Mouse (Mus musculus): ENCODE results near the gene Ptprn.

Gene Ptprn

GRCm38 (mm10) chr1:75243411-75243810 is 20.9 kb downstream of the Ptprn start:
- no peak for TF ChIP-seq GATA4 (IDR thresholded peaks at IDR 0.05; ENCODE audit: insufficient replicate concordance, low read length)

- TF ChIP-seq GATA4 (IDR thresholded peaks at IDR 0.05; ENCODE audit: insufficient replicate concordance, low read length), result no peak
Measured at GRCm38 (mm10) chr1:75239591-75239990, 24.7 kb downstream of the Ptprn start.

GRCm38 (mm10) chr1:75236117-75237050 is 27.9 kb downstream of the Ptprn start, which contains the start of gene Dnajb2:
Gene Dnajb2 (plus strand): TSS chr1:75236406.
- TF ChIP-seq GATA4 (IDR thresholded peaks at IDR 0.05; ENCODE audit: insufficient replicate concordance, low read length), result no peak

- TF ChIP-seq GATA4 (IDR thresholded peaks at IDR 0.05; ENCODE audit: insufficient replicate concordance, low read length), result no peak
Measured at GRCm38 (mm10) chr1:75234606-75235005, 29.7 kb downstream of the Ptprn start.

GRCm38 (mm10) chr1:75231664-75232152 is 32.6 kb downstream of the Ptprn start, which contains the start of gene A630095N17Rik:
Gene A630095N17Rik (minus strand): TSS chr1:75232102.
- no peak for TF ChIP-seq GATA4 (IDR thresholded peaks at IDR 0.05; ENCODE audit: insufficient replicate concordance, low read length)

- TF ChIP-seq GATA4 (IDR thresholded peaks at IDR 0.05; ENCODE audit: insufficient replicate concordance, low read length), result no peak
Measured at GRCm38 (mm10) chr1:75231224-75231623, 33.1 kb downstream of the Ptprn start.

GRCm38 (mm10) chr1:75230335-75230994 is 33.8 kb downstream of the Ptprn start:
- no peak for TF ChIP-seq GATA4 (IDR thresholded peaks at IDR 0.05; ENCODE audit: insufficient replicate concordance, low read length)

DNA sequence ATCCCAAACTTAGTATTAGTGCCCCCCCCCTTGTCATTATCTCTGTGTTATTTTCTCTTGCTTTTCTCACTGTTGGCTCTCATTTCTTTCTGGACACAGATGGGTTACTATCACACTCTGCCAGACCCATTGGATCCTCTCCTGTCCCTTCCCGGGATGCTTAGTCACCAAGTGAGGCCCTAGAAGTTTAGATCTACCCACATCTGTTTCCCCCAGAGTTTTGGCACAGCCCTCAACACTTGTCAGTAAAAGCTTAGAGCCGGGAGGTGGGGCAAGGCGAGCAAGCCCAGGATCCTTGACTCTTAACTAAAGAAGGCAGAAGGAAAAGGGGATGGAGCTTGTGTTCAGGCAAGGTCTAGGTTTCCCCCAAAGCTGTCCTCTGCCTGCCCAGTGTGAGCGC is 35.1 kb downstream of the Ptprn start:
- no peak for TF ChIP-seq GATA4 (IDR thresholded peaks at IDR 0.05; ENCODE audit: insufficient replicate concordance, low read length)

DNA sequence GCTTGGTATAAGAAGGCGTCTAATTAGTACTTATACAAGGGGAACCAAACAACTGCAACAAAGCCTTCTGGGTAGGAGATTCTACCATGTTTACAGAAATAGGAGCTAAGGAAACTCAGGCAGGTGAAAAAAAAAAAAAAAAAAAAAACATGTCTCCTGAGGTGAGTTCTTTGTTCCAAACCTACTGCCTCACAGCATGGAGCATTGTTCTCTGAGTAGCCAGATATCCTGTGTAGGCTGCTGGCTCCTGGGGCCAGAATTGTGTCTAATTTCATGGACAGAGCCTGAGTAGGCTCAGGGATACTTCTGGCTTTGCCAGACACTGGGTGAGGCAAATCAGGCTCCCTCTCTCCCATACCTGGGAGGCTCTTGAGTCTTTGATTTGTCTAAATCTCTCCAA is 36.6 kb downstream of the Ptprn start:
- no peak for TF ChIP-seq GATA4 (IDR thresholded peaks at IDR 0.05; ENCODE audit: insufficient replicate concordance, low read length)

GRCm38 (mm10) chr1:75226138-75226537 is 38.2 kb downstream of the Ptprn start:
- no peak for TF ChIP-seq GATA4 (IDR thresholded peaks at IDR 0.05; ENCODE audit: insufficient replicate concordance, low read length)

GRCm38 (mm10) chr1:75225473-75225872 is 38.8 kb downstream of the Ptprn start:
- TF ChIP-seq GATA4 (IDR thresholded peaks at IDR 0.05; ENCODE audit: insufficient replicate concordance, low read length), result no peak

DNA sequence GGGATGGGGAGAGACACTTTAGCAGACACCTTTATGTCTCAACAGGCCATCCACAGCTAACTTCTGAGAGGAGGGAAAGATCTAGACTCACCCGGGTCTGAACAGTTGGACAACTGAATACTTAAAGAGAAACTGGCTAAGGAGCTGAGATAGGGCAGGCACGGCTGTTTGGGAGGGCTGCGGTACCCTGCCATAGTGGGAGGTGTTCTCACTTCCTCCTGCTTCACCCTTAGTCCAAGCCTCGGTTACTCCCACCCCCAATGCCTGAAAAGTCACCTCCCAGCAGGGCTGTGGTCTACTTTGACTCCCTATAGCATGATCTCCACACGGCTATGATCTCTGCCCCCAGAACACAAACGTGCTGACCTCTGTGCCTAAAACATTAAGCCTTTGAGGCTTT is 40.8 kb downstream of the Ptprn start:
- TF ChIP-seq GATA4 (IDR thresholded peaks at IDR 0.05; ENCODE audit: insufficient replicate concordance, low read length), result no peak

DNA sequence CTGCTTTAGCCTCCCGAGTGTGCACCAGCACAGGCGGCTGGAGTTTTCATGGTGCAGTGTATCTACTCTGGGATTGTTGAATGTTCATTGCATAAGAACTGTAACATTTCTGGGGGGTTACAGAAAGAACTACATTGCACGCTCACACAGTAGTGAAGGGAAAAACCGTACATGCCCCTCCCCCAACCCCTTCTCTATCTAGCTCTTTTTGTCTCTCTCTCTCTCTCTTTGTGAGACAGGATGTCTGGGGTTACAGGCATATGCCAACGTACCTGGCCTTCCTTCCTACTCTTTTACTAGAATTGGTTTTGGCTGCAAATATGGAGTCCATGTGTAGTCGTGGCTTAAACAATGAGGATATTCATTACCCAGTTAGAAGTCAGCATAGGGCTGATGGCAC is 41.4 kb downstream of the Ptprn start:
- no peak for TF ChIP-seq GATA4 (IDR thresholded peaks at IDR 0.05; ENCODE audit: insufficient replicate concordance, low read length)

- TF ChIP-seq GATA4 (IDR thresholded peaks at IDR 0.05; ENCODE audit: insufficient replicate concordance, low read length), result no peak
Measured at GRCm38 (mm10) chr1:75221538-75221937, 42.8 kb downstream of the Ptprn start.

GRCm38 (mm10) chr1:75219531-75219930 is 44.8 kb downstream of the Ptprn start, which contains the start of gene Tuba4a:
Gene Tuba4a (minus strand): TSS chr1:75219865.
- no peak for TF ChIP-seq GATA4 (IDR thresholded peaks at IDR 0.05; ENCODE audit: insufficient replicate concordance, low read length)

GRCm38 (mm10) chr1:75219078-75219477 is 45.2 kb downstream of the Ptprn start:
- no peak for TF ChIP-seq GATA4 (IDR thresholded peaks at IDR 0.05; ENCODE audit: insufficient replicate concordance, low read length)
